Mouse (Mus musculus): ENCODE measurements around the gene Aff4.
"Not testable (repeated sequence)": the region's sequence is repeated elsewhere in the genome, so short reads cannot be mapped to it uniquely, and the experiment has no call there.

Aff4 gene

GRCm38 (mm10) chr11:53341019-53341418 lies 9.6 kb upstream of the Aff4 start:
- DNase-seq, result not testable (repeated sequence)

GRCm38 (mm10) chr11:53342711-53343110 lies 7.9 kb upstream of the Aff4 start:
- no peak for DNase-seq

- no peak for DNase-seq
Measured at GRCm38 (mm10) chr11:53345328-53345727, 5.3 kb upstream of the Aff4 start.

GRCm38 (mm10) chr11:53345738-53346137 lies 4.9 kb upstream of the Aff4 start:
- no peak for DNase-seq

- DNase-seq, result peak; percentile 54 to 64
Measured at GRCm38 (mm10) chr11:53351224-53351942, 750 bp downstream of the Aff4 start.

GRCm38 (mm10) chr11:53351943-53352590 lies 1.4 kb downstream of the Aff4 start:
- DNase-seq, result peak in 1 of 2 experiments; percentile 9

- no peak for DNase-seq
Measured at GRCm38 (mm10) chr11:53358504-53359155, 8.0 kb downstream of the Aff4 start.

- no peak for DNase-seq
Measured at GRCm38 (mm10) chr11:53367032-53367431, 16.4 kb downstream of the Aff4 start.

GRCm38 (mm10) chr11:53378918-53379317 lies 28.3 kb downstream of the Aff4 start:
- no peak for DNase-seq

GRCm38 (mm10) chr11:53383758-53384428 lies 33.3 kb downstream of the Aff4 start:
- DNase-seq, result no peak

GRCm38 (mm10) chr11:53393856-53394255 lies 43.2 kb downstream of the Aff4 start:
- no peak for DNase-seq

- DNase-seq, result no peak
Measured at GRCm38 (mm10) chr11:53403638-53404037, 53.0 kb downstream of the Aff4 start.

- no peak for DNase-seq
Measured at GRCm38 (mm10) chr11:53411738-53412137, 61.1 kb downstream of the Aff4 start.

- DNase-seq, result no peak
Measured at GRCm38 (mm10) chr11:53413871-53414270, 63.2 kb downstream of the Aff4 start.

GRCm38 (mm10) chr11:53418048-53418447 lies 67.4 kb downstream of the Aff4 start:
- no peak for DNase-seq

- no peak for DNase-seq
Measured at GRCm38 (mm10) chr11:53423036-53423435, 72.4 kb downstream of the Aff4 start, which contains the start of gene Leap2. Gene Leap2 (minus strand): TSS chr11:53423170.

- DNase-seq, result peak in 1 of 2 experiments; percentile 49
Measured at GRCm38 (mm10) chr11:53424826-53425225, 74.2 kb downstream of the Aff4 start.

- DNase-seq, result no peak
Measured at GRCm38 (mm10) chr11:53425251-53425650, 74.6 kb downstream of the Aff4 start.

GRCm38 (mm10) chr11:53425711-53426255 lies 75.2 kb downstream of the Aff4 start:
- peak; percentile 45 to 54 for DNase-seq

GRCm38 (mm10) chr11:53426914-53427313 lies 76.3 kb downstream of the Aff4 start:
- DNase-seq, result not testable (repeated sequence)

GRCm38 (mm10) chr11:53427993-53428715 lies 77.5 kb downstream of the Aff4 start:
- no peak for DNase-seq

GRCm38 (mm10) chr11:53428716-53429057 lies 78.1 kb downstream of the Aff4 start:
- DNase-seq, result no peak

All from cerebellum, postnatal 25 days (tissue).